Mouse (Mus musculus): ENCODE measurements around the gene Ptprs.

Ptprs gene

DNA sequence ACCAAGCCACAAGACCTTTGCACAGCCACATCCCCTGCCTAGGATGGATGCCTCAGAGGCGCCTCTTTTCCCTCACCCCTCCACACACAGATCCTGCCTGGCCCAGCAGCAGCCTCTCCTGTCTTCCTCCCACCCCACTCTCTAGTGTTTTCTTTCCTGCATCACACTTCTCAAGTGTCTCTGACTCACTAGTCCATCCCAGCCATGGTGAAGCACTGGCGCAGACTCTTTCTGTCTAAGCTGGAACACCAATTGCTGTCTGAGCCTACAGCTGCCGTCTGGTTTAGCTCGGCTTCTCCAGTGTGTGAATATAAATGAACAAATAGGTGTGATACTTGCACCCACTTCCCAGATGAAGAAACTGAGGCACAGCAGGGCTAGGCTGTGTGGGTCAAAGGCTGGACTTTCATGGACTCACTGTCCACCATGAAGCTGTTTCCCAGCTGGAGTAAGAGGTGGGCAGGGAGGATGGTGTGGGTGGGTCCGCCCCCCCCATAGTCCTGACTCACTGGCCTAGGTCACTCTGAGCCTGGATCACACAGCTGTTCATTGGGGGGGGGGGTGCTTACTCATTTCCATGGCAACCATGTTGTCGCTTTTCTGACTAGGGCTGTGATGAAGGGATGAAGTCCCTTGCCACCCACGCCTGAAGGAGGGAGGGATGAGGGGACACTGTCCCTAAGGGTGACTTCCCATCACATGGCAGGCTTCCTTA is 14.3 kb upstream of the Ptprs start:
- DNase-seq (ENCODE audit: low read depth, low spot score) = no peak

DNA sequence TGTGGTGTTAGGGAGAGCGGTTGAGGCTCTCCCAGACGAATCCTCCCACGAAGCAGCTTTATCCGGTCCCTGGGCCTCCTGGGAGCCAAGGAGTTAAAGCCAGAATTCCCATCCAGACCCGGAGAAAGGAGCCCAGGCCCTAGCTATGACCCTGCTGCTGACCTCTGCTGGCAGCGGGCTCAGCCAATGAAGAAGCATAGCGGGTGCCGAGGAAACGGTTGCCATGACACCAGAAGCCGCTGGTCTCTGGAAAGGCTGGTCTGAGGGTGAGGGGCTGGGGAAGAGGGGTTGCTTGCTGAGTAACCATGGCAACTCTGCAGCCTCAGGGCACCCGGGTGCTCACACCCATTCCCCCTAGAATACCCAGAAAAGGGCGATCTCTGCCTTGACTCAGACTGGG is 11.7 kb upstream of the Ptprs start:
- no peak for DNase-seq (ENCODE audit: low read depth, low spot score)

DNA sequence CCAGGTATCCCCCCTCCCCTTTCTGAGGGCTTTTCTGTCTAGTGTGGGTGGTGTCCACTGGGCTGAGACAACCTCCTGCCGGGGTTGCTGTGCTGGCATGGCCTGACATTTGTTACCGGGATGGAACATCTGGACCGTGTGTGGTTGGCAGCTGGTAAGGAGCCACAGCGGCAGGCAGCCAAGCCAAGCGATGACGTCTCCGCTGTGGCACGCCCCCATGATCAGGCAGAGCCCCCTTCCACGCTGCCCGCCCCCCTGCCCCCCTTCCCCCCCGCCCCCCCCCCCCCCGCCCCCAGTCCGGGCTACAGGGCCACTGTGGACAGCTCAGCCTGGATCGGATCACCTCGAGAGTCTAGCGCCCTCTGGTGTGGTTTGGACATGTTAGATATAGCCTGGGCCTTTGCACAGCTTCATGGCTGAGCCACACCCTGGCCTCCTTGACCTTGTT is 11.2 kb upstream of the Ptprs start:
- no peak for DNase-seq (ENCODE audit: low read depth, low spot score)

DNA sequence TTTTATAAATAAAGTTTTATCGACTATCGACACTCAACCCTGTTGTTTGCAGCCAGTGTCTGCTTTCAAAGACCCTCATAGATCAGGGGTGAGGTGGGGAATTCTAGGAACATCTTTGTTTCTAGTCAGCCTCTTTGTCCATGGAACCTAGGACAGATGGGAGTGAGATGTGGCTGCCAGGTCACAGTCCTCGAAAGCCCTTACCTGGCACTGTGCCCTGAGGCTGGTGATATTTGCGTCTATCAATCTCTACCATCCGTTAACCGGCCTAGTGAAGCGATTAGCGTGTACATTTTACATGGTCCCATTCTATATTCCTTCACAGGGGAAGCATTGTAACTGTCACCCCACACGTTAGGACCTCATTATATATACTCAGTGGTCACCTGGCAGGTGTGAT is 9.6 kb upstream of the Ptprs start:
- no peak for DNase-seq (ENCODE audit: low read depth, low spot score)

DNA sequence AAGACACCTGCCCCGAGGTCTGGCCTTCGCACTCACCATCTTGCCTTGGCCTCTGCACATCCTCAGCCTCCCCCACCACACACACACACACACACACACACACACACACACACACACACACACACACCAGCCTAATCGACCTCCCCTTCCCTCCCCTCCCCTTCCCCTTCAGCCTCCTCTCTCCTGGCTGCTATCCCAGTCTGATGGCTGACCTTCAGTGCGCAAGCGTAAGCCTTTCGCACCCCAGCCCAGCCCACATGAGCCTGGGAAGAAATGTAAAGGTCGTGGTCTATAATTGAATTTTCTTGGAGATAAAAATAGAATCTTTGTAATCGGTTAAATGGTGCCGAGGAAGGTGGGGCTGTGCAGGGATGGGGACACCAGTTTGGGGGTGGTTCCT is 8.8 kb upstream of the Ptprs start:
- DNase-seq (ENCODE audit: low read depth, low spot score) = no peak

DNA sequence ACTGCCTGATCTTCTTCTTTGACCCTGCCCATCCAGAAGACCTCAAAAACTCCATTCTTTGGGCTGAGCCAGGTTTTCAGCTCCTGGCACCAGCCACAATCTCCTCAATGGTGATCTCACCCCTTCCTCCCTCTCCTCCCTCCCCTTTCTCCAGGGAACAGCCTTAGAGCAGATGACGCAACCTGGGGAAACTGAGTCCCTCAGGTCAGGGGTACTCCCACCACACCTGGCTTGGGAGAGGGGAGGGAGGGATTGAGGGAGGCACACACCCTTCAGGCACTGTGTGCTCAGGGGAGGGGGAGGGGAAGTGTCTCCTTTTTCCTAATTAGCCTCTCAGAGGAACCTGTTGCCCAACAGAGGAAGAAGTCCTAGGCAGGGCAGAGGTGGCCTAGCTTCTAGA is 6.4 kb upstream of the Ptprs start:
- no peak for DNase-seq (ENCODE audit: low read depth, low spot score)

DNA sequence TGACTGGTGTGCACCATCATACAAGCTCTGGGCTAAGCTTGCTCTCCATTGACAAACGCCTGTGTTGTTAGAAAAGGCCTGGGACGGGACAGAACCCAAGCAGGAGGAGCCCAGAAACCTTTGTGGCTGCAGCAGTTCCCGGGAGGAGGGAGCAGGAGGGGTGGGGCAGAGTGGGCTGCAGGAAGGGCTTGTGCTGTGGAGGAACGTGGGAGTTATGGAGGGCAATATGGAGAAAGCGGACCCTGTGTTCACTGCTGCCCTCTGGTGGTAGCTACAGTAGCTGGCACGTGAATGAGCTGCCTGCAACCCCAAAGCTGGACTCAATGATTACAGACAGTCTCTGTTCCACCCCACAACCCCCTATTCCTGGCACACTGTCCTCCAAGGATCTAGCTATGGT is 3.1 kb upstream of the Ptprs start:
- DNase-seq (ENCODE audit: low read depth, low spot score) = peak; percentile 59

DNA sequence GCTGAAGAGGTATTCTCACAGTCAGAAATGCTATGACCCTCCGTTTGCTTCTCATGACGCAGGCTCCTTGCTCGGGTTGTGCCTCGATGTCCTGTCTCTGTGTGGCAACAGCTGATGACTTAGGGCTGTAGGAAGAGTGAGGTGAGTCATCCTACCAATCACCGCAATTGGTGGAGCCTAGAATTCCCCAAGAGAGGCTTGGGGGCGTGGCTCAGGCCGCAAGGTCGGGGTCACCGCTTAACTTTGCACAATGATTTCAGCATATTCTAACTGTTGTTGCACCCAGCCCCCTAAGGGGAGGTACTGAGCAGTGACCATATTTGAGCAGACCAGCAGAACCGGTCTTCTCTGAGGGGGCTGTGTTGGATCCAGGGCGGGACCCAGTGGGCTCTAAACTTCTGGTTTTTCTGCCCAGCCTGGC is 1.9 kb upstream of the Ptprs start:
- DNase-seq (ENCODE audit: low read depth, low spot score) = no peak

DNA sequence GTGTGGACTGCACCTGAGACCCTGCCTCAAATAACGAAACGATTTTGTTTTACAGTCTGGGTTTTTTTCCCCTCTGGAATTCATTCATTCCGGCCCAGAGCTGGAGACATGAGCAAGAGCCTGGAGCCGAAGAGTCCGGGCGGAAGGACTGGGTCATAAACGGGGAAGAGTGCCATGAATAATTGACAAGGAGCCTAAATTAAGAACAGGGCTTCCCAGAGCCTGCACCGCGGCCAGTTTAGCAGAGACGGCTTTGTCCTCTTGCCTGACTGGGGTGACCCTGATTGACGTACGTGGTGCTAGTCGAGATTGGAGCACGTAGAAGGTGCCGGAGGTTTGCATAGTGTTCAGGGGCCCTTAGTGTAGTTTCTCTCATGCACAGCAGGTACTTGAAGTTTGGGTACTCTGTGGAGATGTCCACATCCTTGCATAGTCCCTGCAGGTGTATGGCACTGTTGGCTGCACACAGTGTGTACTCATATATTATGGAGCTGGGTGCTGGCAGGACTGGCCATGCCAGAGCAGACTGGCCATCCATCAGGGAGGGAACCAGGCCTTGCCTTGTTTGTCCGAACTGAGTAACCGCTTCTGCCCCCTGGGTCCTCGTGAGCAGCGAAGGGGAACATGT is 1.0 kb upstream of the Ptprs start:
- no peak for DNase-seq (ENCODE audit: low read depth, low spot score)

DNA sequence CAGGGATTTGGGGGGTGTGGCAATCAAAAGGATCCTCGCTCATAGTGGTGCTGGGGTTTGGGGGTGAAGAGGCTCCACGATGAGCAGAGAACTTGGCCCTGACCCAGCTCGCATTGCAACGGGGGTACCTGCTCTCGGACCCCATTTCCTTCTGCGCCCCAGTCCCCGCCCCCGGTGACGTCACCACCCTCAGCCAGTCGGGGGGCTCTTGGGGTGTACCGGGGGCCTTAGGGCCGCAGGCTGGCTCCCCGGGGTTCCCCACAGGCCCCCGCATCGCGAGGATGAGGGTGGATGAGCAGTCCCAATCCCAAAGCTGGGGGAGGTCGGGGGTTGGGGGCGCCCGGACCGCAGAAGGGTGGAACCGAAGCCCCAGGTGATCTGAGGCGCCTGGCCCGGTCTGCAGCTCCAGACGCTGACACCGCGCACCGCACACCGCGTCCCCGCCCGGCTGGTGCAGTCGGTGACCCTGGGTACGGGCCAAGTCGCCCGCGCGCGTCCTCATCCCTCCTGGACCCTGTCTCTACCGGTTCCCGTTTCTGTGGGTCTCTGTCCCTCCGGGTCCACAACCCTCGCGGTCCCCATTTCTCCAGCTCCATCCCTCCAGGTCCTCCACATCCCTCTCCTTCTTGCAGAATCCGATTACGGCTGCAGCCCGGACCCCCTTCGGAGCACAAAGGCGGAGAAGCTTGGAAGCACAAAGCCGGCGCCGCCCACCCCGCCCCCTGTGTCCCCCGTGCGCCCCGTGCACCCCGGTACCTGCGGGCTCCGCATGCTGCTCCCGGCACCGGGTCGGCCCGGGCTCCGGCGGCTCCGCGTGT is 490 bp downstream of the Ptprs start:
- no peak for DNase-seq (ENCODE audit: low read depth, low spot score)

DNA sequence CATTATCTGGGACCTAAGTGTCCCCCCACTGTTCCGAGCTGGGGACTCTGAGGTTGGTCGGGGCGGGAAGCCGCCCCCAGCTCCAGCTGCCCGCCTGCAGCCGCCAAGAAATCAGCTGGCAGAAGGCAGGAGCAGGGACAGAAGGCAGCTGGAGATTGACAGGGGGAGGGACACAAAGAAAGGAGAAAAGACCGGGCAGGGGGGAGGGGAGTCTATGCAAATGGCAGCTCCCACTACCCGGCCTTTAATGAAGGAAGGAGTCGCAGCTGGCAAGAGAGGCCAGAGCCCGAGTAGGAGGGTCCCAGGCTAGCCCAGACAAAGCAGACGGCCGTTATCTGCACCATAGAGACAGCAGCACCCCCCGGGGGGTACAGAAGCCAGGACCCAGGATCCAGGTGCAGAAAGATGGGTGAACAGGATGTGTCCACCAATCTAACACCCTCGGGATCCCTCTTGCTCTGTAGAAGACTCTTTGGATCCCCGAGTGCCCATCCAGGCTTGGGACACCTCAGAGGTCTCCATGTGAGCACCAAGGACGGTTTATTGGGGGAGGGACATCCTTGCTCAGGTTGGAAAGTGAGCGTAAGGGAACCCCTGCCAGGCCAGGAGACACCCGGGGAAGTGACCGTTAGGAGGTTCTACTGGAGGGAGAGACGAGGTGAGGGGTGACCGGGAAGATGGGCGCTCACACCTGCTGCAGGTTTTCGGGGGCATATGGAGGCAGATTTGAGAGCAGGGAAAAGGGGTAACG is 1.3 kb downstream of the Ptprs start:
- peak; percentile 63 for DNase-seq (ENCODE audit: low read depth, low spot score)

DNA sequence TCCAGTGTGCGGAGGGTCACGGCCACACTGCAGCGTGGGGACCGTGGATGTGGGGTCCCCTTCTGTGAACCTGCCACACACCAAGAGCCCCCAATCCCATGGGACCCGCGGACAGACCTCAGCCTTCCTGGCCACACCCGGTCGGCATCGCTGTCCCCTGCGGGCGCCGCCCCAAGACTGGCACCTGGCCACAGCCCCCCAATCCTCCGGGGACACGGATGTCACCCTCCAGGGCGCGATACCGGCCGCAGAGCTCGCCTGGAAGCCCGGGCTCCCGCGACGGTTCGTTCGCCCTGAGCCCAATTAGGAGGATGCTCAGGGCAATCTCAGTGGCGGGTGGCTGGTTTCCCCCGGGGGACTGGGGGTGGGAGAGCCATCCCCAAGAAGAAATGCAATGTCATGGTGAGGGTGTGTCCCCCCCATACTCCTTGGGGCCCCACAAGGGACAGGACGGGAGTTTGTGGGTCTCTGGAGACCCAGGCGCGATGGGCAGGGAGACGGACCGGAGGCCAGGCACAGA is 1.9 kb downstream of the Ptprs start:
- no peak for DNase-seq (ENCODE audit: low read depth, low spot score)

DNA sequence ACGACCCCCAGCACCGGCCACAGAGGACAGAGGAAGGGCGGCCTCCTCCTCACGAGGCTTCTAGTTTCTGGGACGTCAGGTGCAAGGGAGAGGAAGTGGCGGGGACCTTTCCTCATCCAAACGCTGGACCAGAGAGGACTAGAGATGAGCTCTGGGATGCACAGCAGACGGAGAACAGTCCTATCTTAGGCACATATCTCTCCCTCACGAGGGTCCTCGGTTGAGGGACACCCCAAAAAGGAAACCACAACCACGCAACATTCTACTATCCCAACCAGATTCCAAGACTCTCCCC is 2.7 kb downstream of the Ptprs start:
- no peak for DNase-seq (ENCODE audit: low read depth, low spot score)

DNA sequence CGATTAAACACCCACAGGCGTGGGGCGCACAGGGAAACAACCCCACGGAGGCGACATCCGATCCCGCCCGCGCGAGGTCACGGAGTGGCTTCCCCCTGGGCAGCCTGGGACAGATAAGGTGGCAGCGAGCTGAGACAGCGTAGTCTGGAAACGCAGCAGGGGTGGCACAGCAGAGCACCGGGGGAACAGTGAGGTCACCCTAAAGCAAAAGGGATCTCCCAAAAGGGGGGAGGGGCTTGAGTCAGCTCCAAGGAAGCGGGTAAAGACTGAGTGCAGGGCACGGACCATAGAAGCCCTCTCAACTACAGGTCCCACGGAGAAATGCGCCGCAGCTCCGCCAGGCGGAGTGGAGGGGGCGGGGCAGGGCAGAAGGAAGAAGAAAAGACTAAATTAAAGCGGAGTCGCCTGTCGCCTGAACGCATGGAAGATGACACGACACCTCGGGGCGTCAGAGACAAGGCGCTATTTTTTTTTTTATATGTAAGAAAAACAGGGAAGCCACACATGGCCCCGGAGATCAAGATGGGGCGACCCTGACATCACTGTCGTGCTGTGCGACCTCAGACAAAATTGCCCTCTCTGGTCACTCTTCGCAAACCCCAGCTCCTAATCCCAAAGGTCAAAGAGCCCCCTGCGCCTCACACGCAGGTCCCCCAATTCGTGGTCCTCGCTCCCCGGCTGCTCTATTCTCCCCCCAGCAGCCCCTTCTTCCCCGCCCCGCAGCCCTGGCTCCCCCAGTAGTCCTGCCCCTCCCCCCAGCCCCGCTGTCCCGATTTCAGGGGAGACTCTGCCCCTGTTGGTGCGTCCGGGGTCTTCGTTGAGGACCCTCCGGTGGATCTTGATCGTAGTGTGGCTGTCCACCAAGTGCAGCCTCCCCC is 3.3 kb downstream of the Ptprs start:
- DNase-seq (ENCODE audit: low read depth, low spot score) = no peak

DNA sequence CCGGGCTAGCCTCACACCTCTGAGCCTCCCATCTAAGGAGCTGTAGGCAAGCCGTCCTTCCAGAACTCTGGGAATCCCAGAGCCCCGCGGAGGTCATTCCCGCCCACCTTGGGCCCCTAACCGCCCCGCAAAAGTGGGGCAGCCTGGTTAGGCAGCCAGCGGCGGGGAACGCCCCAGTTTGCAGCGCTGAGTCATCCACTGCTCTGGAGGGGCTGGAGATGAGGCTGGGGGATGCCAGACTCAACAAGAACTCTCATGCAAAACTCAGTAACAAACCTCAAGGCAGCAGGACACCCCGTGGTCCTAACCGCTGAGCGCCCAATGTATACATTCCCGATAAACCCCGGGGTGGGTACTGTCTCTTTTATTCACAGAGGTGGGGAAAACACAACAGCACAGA is 4.2 kb downstream of the Ptprs start:
- DNase-seq (ENCODE audit: low read depth, low spot score) = no peak

DNA sequence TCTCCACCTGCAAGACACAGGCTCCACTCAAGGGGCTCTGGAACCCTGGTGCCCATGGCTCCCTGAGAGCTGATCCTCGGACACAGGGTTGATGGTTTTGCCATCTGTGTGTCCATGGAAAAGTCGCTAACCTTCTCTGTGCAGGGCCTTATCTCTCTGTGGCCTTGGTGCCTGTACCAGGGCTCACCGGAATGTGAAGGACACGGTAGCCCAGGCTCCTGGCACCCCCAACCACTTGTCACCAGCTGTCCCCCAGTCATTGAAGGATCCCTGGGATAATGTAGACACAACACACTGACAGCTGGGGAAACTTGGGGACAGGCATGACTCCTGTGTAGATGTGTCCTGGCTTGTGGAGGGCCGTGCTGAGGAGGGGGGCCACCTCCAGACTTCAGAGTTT is 5.1 kb downstream of the Ptprs start:
- DNase-seq (ENCODE audit: low read depth, low spot score) = no peak

DNA sequence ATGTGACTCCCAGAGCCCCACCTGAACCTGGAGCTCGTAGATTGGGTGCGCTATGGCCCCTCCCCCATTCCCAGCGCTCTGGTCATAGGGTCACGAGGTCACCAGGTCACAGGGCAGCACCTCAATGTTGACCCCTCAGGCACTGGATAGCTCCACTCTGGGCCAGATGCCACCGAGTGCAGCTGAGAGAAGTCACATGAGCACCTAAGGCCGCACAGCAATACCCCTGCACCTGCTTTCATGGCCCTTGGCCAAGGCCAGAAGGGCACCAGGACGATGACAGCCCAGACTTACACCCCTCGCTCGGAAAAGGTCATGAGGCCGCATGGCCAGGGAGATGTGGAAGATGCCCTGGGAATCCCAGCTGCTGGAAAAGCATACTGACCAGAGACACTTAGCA is 5.7 kb downstream of the Ptprs start:
- DNase-seq (ENCODE audit: low read depth, low spot score) = no peak

DNA sequence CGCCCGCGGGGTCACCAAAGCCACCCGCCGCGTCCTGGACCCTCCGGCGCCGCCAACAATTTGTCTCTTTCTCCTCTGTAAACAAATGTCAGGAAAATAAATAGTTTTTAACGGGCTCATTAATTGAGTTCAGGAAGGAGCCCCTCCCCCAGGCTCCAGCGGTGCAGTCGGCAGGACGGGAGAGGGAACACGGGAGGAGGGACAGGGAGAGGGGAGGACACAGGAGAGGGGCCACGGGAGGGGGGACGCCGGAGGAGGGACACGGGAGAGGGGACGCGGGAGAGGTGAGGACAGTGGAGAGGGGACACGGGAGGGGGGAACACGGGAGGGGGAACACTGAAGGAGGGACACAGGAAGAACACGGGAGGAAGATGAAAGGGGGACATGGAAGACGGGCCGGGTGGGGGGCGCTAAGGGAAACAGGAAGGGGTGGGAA is 6.3 kb downstream of the Ptprs start:
- DNase-seq (ENCODE audit: low read depth, low spot score) = no peak

DNA sequence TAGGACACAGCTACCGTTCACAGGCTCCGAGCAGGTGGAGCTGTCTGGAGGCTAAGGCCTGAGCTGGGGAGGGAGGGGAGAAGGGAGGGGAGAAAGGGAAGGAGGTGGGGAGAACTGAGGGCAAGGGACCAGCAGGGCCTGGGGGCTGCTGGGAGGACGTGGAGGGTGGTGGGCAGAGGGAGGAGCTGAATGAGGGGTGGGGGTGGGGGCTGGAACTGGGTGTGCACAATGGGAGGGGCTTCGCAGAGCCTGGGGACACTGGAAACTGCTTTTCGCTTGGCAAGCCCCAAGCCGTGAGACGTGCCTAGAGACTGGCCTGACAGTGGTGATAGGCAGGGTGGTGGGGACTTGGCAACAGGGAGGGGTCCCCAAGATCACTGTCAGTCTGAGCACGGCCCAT is 7.0 kb downstream of the Ptprs start:
- no peak for DNase-seq (ENCODE audit: low read depth, low spot score)

DNA sequence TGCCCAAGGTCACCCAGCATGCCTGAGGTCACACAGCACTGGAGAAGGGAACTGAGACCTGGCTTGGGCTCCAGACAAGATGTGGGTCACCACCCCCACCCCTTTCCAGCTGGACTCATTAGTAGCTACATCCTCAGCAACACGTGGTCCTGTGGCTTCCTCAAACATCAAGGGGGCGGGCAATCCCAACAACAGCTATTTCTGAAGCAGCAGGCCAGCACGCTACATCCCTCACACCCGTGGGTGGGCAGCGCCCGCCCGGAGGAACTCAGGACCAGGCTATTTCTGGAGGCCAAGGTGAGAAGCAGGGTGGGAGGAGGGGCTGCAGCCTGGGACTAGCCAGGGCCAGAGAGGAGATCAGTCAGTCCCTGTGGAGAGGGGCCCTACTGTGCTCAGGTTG is 7.4 kb downstream of the Ptprs start:
- no peak for DNase-seq (ENCODE audit: low read depth, low spot score)

DNA sequence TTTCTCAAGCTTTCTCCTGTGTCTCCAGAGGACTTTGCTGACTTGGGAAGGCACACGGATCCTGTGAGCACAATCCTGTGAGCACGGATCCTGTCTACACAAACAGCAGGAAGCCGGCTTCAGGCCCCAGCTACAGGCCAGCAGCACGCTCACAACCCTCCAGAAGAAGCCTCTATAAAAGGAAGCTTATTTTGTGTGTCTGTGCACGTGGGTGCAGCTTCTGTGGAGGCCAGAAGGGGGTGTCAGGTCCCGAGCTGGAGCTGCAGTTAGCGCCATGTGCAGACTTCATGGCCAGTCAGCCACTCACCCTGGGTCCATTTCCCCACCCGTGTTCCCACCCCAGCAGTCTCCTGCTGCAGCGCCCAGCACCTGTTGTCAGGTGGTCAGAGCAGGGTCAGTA is 7.9 kb downstream of the Ptprs start:
- DNase-seq (ENCODE audit: low read depth, low spot score) = no peak
